Mouse (Mus musculus) skeletal muscle tissue, adult 2 months (tissue): Measurements from ENCODE around the gene Eif2s3x.
"Not testable (repeated sequence)": the region's sequence is repeated elsewhere in the genome, so short reads cannot be mapped to it uniquely, and the experiment has no call there.

Experiments
- DNase-seq: peaks from one replicate; pipeline ENCODE4 v3.0.0-alpha.2; 2012; ENCODE audit warnings: low read depth, low spot score

Eif2s3x gene

GRCm38 (mm10) chrX:94212597-94213321 is at the start of gene Eif2s3x:
TSS of gene Eif2s3x (minus strand) at chrX:94212862.
- peak; percentile 72 for DNase-seq

GRCm38 (mm10) chrX:94235601-94236000 is 22.9 kb upstream of the Eif2s3x start:
- DNase-seq, result no peak

GRCm38 (mm10) chrX:94235190-94235555 is 22.5 kb upstream of the Eif2s3x start:
- DNase-seq, result no peak

GRCm38 (mm10) chrX:94234532-94235189 is 22.0 kb upstream of the Eif2s3x start, which contains the start of gene Klhl15:
TSS of gene Klhl15 (plus strand) at chrX:94234599.
- peak; percentile 57 for DNase-seq

- DNase-seq, result no peak
These were observed 21.4 kb upstream of the Eif2s3x start for GRCm38 (mm10) chrX:94233936-94234531.

- DNase-seq, result no peak
These were observed 20.8 kb upstream of the Eif2s3x start for GRCm38 (mm10) chrX:94233432-94233831.

GRCm38 (mm10) chrX:94213384-94213783 is 722 bp upstream of the Eif2s3x start:
- DNase-seq, result no peak

GRCm38 (mm10) chrX:94212264-94212596 is 432 bp downstream of the Eif2s3x start:
- no peak for DNase-seq

- DNase-seq, result no peak
These were observed 14.9 kb downstream of the Eif2s3x start for GRCm38 (mm10) chrX:94197789-94198188.

- not testable (repeated sequence) for DNase-seq
These were observed 18.8 kb downstream of the Eif2s3x start for GRCm38 (mm10) chrX:94193901-94194300.

- DNase-seq, result no peak
These were observed 27.5 kb downstream of the Eif2s3x start for GRCm38 (mm10) chrX:94185156-94185555.

GRCm38 (mm10) chrX:94183814-94184213 is 28.8 kb downstream of the Eif2s3x start:
- no peak for DNase-seq

- DNase-seq, result peak; percentile 90
These were observed 34.8 kb downstream of the Eif2s3x start for GRCm38 (mm10) chrX:94177715-94178340.

GRCm38 (mm10) chrX:94169348-94169747 is 43.3 kb downstream of the Eif2s3x start:
- DNase-seq, result no peak

GRCm38 (mm10) chrX:94152251-94152830 is 60.3 kb downstream of the Eif2s3x start:
- DNase-seq, result no peak

- DNase-seq, result no peak
These were observed 62.2 kb downstream of the Eif2s3x start for GRCm38 (mm10) chrX:94150471-94150870.

- no peak for DNase-seq
These were observed 70.5 kb downstream of the Eif2s3x start for GRCm38 (mm10) chrX:94142004-94142771.

GRCm38 (mm10) chrX:94140080-94140479 is 72.6 kb downstream of the Eif2s3x start:
- no peak for DNase-seq
